Mouse (Mus musculus): ENCODE measurements at regions not wholly inside any gene's neighbourhood (a gene's known extent, or its start where the extent isn't known, plus 50 kb on each side); places are given as distances from the start of the nearest gene placed in this dataset.

- no peak for DNase-seq
Observed at GRCm38 (mm10) chr10:99417591-99417990, 154.6 kb downstream of the Dusp6 start.

GRCm38 (mm10) chr10:99418497-99418896 lies 155.5 kb downstream of the Dusp6 start:
- DNase-seq = no peak

GRCm38 (mm10) chr10:99419532-99419931 lies 156.5 kb downstream of the Dusp6 start:
- DNase-seq = no peak

- no peak for DNase-seq
Observed at GRCm38 (mm10) chr10:99423406-99423805, 160.4 kb downstream of the Dusp6 start.

- no peak for DNase-seq
Observed at GRCm38 (mm10) chr10:99425265-99425664, 162.2 kb downstream of the Dusp6 start.

- DNase-seq = no peak
Observed at GRCm38 (mm10) chr10:99430175-99430574, 167.1 kb downstream of the Dusp6 start.

GRCm38 (mm10) chr10:99430669-99431561 lies 167.9 kb downstream of the Dusp6 start:
- DNase-seq = no peak

- no peak for DNase-seq
Observed at GRCm38 (mm10) chr10:99437060-99437459, 174.0 kb downstream of the Dusp6 start.

- no peak for DNase-seq
Observed at GRCm38 (mm10) chr10:99440169-99440568, 177.1 kb downstream of the Dusp6 start.

GRCm38 (mm10) chr10:99441014-99441413 lies 178.0 kb downstream of the Dusp6 start:
- peak; percentile 68 for DNase-seq

GRCm38 (mm10) chr10:99441931-99442330 lies 178.9 kb downstream of the Dusp6 start:
- no peak for DNase-seq

GRCm38 (mm10) chr10:99443453-99444170 lies 180.6 kb downstream of the Dusp6 start:
- DNase-seq = no peak

GRCm38 (mm10) chr10:99450714-99451625 lies 187.9 kb downstream of the Dusp6 start:
- no peak for DNase-seq

- no peak for DNase-seq
Observed at GRCm38 (mm10) chr10:99451639-99452417, 188.8 kb downstream of the Dusp6 start.

GRCm38 (mm10) chr10:99456180-99456579 lies 193.1 kb downstream of the Dusp6 start:
- DNase-seq = no peak

- no peak for DNase-seq
Observed at GRCm38 (mm10) chr10:99458047-99458446, 195.0 kb downstream of the Dusp6 start.

GRCm38 (mm10) chr10:99459171-99459660 lies 196.2 kb downstream of the Dusp6 start:
- no peak for DNase-seq

GRCm38 (mm10) chr10:99459823-99460361 lies 196.9 kb downstream of the Dusp6 start:
- peak; percentile 22 for DNase-seq

- peak; percentile 50 for DNase-seq
Observed at GRCm38 (mm10) chr10:99460847-99461445, 197.9 kb downstream of the Dusp6 start.

- peak; percentile 46 for DNase-seq
Observed at GRCm38 (mm10) chr10:99461446-99461966, 198.5 kb downstream of the Dusp6 start.

- DNase-seq = no peak
Observed at GRCm38 (mm10) chr10:99466695-99467094, 203.7 kb downstream of the Dusp6 start.
